Mouse (Mus musculus): ENCODE data around the gene Hs3st6.

Gene Hs3st6

DNA sequence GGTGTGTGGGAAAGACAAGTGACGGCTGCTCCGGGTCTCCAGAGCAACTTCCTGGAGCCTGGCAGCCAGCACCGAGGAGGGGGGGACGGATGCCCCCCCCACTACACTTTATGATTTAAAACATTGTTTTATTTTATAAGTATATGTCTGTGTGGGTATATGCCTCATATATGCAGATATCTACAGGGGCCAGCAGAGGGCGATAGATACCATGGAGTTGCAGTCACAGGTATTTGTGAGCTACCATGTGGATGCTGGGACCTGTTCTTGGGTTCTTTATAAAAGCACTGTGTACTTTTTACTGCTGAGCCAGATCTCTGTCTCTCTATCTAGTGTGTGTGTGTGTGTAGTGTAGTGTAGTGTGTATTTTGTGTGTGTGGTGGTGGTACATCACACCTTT, 20.5 kb downstream of the Hs3st6 start:
- no peak for DNase-seq

DNA sequence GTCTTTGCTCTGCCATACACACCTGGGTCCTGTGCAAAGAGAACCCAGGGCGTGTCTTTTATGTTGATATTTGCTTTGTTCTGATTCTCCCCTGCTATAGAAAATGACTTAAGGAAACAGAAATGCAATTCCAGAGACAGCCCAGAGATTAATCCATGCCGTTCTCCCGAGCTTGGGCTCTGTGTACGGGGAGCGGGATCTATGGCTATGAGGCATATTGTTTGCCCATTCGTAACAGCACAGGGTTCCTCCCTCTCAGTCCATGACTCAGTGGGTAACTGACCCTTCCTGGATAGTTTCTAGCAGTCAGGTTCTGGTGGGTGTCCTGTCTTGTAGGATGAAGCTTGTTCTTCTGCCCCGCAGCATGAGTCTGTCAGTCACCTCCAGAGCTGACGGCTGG, 22.4 kb downstream of the Hs3st6 start:
- no peak for DNase-seq

DNA sequence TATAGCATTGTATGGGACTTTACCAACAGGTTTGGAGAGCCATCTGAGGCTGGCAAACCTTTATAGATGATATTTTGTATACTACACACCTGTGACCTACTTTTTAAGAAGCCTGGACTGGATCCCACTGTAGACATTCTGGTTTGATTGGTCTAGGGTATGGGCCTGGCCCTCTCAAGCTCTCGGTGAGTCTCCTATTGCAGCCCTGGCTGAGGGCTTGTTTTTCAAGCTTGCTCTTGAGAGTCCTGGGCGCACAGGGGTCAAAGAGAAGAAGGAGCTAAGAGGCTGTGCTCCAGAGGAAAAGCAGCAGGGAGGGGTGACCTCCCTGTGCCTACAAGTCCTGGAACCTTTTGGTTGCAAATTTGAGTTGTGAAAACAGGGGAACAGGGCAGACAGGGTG, 24.3 kb downstream of the Hs3st6 start:
- DNase-seq = no peak

GRCm38 (mm10) chr17:24780821-24781220, 28.0 kb downstream of the Hs3st6 start:
- DNase-seq = no peak

- DNase-seq = no peak
These were observed 39.4 kb downstream of the Hs3st6 start for GRCm38 (mm10) chr17:24792190-24792589.

DNA sequence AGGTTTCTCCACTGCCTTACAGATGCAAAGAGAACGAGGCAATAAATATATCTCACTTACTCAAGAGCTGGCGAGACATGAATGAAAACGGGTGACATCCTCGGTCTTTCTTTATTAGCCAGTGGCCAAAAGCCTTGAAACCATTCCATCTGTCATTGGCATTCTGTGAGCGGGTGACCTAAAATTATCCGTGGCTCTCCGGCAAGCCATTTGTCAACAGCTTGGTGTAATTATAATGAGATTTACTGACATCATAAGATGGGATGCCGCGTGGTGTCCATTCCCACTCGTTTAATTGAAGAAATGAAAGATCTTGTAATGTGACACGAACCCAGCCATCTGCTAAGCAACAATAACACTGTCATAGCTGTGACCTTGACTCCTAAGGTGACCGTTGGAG, 42.0 kb downstream of the Hs3st6 start:
- DNase-seq = no peak

DNA sequence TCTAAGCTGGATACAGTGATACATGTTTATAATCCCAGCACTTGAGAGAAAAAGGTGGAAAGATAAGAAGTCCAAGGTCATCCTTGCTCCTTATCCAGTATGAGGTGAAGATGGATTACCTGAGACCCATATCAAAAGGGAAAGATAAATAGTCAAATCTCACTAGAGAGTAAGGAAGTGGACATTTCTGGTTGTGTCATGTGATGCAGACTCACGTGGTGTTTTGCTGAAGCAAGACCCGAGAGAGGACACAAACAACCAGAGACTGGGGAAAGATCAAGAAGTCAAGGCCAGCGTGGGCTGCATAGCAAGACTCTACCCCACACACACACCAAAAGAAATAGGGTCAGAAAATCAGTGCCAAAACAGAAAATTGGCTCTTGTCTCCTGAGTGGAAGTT, 44.2 kb downstream of the Hs3st6 start:
- DNase-seq = no peak

GRCm38 (mm10) chr17:24798229-24798628, 45.4 kb downstream of the Hs3st6 start:
- DNase-seq = no peak

DNA sequence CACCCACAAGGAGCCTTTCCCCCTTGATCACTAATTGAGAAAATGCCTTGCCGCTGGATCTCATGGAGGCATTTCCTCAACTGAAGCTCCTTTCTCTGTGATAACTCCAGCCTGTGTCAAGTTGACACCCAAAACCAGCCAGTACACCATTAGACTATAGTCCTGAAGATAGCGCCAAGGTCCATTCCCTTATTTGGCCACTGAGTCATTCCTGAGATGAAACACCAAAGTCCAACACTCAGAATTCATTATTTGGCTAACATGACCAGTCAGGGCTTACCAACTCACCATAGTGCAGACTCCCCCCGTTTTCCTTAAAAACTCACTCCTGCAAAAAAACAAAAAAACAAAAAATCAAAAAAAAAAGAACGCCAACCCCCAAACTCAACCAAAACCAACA, 46.7 kb downstream of the Hs3st6 start:
- DNase-seq = no peak

DNA sequence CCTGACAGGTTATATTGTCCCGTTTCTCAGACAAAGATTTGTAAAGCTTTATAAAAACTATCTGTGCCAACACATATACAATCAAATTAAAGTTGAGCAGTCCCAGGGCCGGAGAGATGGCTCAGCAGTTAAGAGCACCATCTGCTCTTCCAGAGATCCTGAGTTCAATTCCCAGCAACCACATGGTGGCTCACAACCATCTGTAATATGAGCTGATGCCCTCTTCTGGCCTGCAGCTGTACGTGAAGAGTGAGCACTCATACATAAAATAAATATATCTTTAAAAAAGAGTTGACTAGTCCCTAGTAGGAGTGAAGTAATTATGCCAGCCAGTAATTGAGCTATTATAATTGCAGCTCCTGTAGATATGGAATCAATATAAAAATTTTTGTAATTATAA, 47.7 kb downstream of the Hs3st6 start:
- DNase-seq = no peak

- DNase-seq = peak; percentile 10 to 14
These were observed 51.5 kb downstream of the Hs3st6 start, which contains the start of gene Meiob for GRCm38 (mm10) chr17:24803952-24804951. Gene Meiob, plus strand, starts transcription at chr17:24804289.

Measured in cerebellum, postnatal 36 days (tissue).